Mouse (Mus musculus): Measurements from ENCODE around the gene Bbs9.

DNA sequence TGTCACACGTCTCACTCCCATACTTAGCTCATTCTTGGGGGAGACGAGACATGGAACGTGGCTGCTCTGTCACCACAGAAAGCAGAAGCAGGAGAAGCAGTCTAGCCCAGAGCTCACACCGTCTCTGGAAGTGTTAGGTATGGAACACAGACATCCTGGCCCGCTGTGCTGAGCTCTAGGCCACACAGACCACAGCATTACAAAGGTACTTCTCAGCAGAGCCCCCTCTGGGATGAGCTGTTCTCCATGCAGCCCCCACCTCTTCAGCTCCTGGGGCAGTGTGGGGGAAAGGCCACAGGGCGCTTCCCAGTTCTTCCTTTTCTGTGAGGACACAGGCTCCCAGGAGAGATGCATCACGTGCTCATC is 339.6 kb downstream of the Bbs9 start:
- TF ChIP-seq CTCF (IDR thresholded peaks at IDR 0.05; ENCODE audit: insufficient read depth, low read length) (no peak), POLR2A (IDR thresholded peaks at IDR 0.05; ENCODE audit: borderline replicate concordance, extremely low read depth, low read depth, low read length) (no peak)
